Mouse (Mus musculus) small intestine, adult 2 months (tissue): ENCODE measurements around the gene Trub1. TPM values are rescaled to one million over a fixed set of nuclear protein-coding genes. Genes with fewer than 3 reads are reported as not detected.

ENCODE experiments used
- H3K27ac ChIP-seq: fragments of 200-500 bp; 2 replicates; pipeline ENCODE4 v1.5.1; 2012; ENCODE audit warnings: low read depth, low read length, control low read depth, inconsistent platforms; ENCODE audit not compliant: insufficient read depth
- H3K27me3 ChIP-seq: fragments of 200-500 bp; 2 replicates; pipeline ENCODE4 v1.6.1; 2012; ENCODE audit warnings: mild to moderate bottlenecking, moderate library complexity, low read length, inconsistent platforms; ENCODE audit not compliant: control insufficient read depth, insufficient read depth
- H3K36me3 ChIP-seq: fragments of 200-500 bp; 2 replicates; pipeline ENCODE4 v1.6.1; 2012; ENCODE audit warnings: mild to moderate bottlenecking, low read length, control low read depth, inconsistent platforms; ENCODE audit not compliant: control insufficient read depth, insufficient read depth
- H3K4me1 ChIP-seq: fragments of 200-500 bp; 2 replicates; pipeline ENCODE4 v1.6.1; 2012; ENCODE audit warnings: low read length, inconsistent platforms, mixed read lengths; ENCODE audit not compliant: control insufficient read depth, insufficient read depth, insufficient read length
- H3K4me3 ChIP-seq: fragments of 200-500 bp; 2 replicates; pipeline ENCODE4 v1.5.1; 2012; ENCODE audit warnings: low read depth, mild to moderate bottlenecking, control low read depth, inconsistent platforms, low read length, moderate library complexity
- CTCF ChIP-seq: fragments of 200-500 bp; IDR thresholded peaks from 2 replicates; pipeline ENCODE4 v1.5.1; 2012; ENCODE audit warnings: low read depth, mild to moderate bottlenecking, control low read depth, inconsistent platforms, low read length, moderate library complexity, mixed read lengths; ENCODE audit not compliant: insufficient replicate concordance, insufficient read length; ENCODE audit errors: extremely low read depth
- POLR2A ChIP-seq: fragments of 200-500 bp; IDR thresholded peaks from 2 replicates; pipeline ENCODE4 v1.6.1; 2012; ENCODE audit warnings: low read depth, mild to moderate bottlenecking, control low read depth, inconsistent platforms, low read length, moderate library complexity
- WGBS: fragments of 180-500 bp; shearing (Covaris S2); methylation state at CpG from one replicate; pipeline ENCODE4 v1.1.7; 2018; 5-methylcytosine and 5-hydroxymethylcytosine counted together
- polyA plus RNA-seq: library from polyadenylated mRNA; depleted of rRNA; stranded (reverse); fragments of >200 nt; gene quantifications from 2 replicates; pipeline ENCODE4 v1.2.3, GENCODE M21; 2012

Trub1 gene
- polyA plus RNA-seq, 1 experiment, result 1.6 TPM

DNA sequence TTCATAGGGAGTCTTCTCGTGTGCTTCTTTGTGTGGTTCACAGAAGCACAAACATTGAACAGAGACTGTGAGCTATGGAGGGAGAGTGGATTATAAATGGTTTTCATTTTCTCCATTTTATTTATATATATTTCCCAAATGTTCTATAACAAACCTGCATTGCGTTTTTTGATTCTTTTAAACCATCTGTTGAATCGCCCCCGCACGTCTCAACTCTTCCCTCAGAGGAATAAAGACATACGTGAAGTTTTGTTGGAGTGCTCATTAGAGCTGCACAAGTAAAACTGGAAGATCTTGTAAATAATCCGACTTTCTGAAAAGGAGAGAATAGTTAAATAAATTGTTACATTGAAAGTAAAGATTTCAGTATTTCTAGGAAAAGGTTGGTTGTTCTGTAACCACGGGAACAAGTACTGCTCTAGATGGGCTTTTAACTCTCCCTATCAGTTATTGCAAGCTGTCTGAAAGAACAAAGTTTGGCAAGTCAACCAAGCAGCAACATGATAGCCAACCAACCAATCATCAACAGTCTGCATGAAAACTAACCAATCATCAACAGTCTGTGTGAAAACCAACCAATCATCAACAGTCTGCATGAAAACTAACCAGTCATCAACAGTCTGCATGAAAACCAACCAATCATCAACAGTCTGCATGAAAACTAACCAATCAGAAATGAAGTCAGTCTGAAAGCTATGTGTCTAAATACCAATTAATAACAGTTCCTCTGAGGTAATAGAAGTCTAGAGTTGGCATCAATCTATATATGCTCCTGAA lies 37.5 kb upstream of the Trub1 start:
- no peaks in the 10 kb centered on the region for H3K27me3 ChIP-seq
- TF ChIP-seq POLR2A (no peak), CTCF (no peak)
- H3K4me1 ChIP-seq, result peaks cover 2% of the 10 kb centered on the region; the same call in 1 of the 2 replicates
- no peaks in the 10 kb centered on the region for H3K36me3 ChIP-seq
- WGBS, result 89% methylated on average over 8 of the region's 8 CpGs
- no peak overlapping the region for H3K4me3 ChIP-seq
- H3K27ac ChIP-seq, result no peak overlapping the region

GRCm38 (mm10) chr19:57417800-57418580 lies 34.7 kb upstream of the Trub1 start:
- H3K36me3 ChIP-seq, result no peaks in the 10 kb centered on the region
- no peaks in the 10 kb centered on the region for H3K27me3 ChIP-seq
- H3K4me1 ChIP-seq, result no peaks in the 10 kb centered on the region
- no peak overlapping the region for H3K27ac ChIP-seq
- 27% methylated on average over 17 of the region's 17 CpGs for WGBS
- TF ChIP-seq CTCF (no peak), POLR2A (no peak)
- H3K4me3 ChIP-seq, result no peak overlapping the region

- Histone ChIP-seq H3K4me3 (no peak overlapping the region), H3K36me3 (no peaks in the 10 kb centered on the region), H3K27ac (no peak overlapping the region), H3K4me1 (no peaks in the 10 kb centered on the region), H3K27me3 (peaks cover 3% of the 10 kb centered on the region; the same call in 1 of the 2 replicates)
- 46% methylated on average over 3 of the region's 3 CpGs for WGBS
- TF ChIP-seq CTCF (no peak), POLR2A (no peak)
These were observed 29.3 kb upstream of the Trub1 start for GRCm38 (mm10) chr19:57423402-57423801.

DNA sequence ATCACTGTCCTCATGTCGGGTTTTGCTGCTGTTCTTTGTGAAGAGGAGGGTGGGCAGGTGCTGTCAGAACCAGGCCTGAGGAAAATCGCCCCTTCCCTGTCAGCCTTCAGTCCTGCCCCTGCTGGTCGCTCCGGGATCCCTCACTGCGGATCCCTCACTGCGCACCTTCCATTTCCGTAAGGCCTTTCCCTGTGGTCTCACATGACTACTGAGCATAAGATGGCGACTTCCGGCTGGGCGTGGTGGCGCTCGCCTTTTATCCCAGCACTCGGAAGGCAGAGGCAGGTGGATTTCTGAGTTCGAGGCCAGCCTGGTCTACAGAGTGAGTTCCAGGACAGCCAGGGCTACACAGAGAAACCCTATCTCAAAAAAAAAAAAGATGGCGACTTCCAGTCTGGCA lies 27.4 kb upstream of the Trub1 start:
- H3K27ac ChIP-seq, result no peak overlapping the region
- TF ChIP-seq CTCF (no peak), POLR2A (no peak)
- H3K36me3 ChIP-seq, result no peaks in the 10 kb centered on the region
- peaks cover 3% of the 10 kb centered on the region; the same call in 1 of the 2 replicates for H3K27me3 ChIP-seq
- H3K4me3 ChIP-seq, result no peak overlapping the region
- WGBS, result 96% methylated on average over 15 of the region's 15 CpGs
- no peaks in the 10 kb centered on the region for H3K4me1 ChIP-seq

DNA sequence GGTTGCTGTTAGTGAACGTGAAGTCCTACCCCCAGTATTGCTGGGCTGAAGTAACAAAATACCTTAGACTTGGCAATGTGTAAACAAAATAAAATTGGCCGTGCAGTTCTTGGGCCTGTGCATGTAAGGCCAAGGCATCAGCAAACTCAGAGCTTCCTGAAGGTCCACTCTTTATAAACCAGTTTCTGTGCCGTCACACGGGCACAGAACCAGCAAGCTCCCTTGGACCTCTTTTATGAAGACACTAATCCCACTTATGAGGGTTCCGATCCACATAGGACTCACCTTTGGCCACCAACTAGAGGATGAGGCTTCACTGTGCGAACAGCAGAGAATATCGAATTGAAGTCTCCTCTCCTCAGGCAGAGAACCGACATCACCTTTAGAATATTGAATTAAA lies 25.9 kb upstream of the Trub1 start:
- Histone ChIP-seq H3K27me3 (peaks cover 3% of the 10 kb centered on the region; the same call in 1 of the 2 replicates), H3K36me3 (no peaks in the 10 kb centered on the region), H3K4me1 (no peaks in the 10 kb centered on the region), H3K27ac (no peak overlapping the region), H3K4me3 (no peak overlapping the region)
- 90% methylated on average over 8 of the region's 8 CpGs for WGBS
- TF ChIP-seq CTCF (no peak), POLR2A (no peak)

GRCm38 (mm10) chr19:57427756-57428438 lies 24.8 kb upstream of the Trub1 start:
- peaks cover 3% of the 10 kb centered on the region; the same call in 1 of the 2 replicates for H3K27me3 ChIP-seq
- H3K27ac ChIP-seq, result no peak overlapping the region
- 61% methylated on average over 14 of the region's 14 CpGs for WGBS
- TF ChIP-seq POLR2A, result no peak
- TF ChIP-seq CTCF, result no peak
- H3K4me3 ChIP-seq, result no peak overlapping the region
- H3K4me1 ChIP-seq, result no peaks in the 10 kb centered on the region
- no peaks in the 10 kb centered on the region for H3K36me3 ChIP-seq
